Mouse (Mus musculus) cerebellum, adult 8-10 months (tissue): Measurements from ENCODE around the gene Stkld1.
A peak's percentile ranks its signal among the peaks of the same experiment; 100 is the strongest.

ENCODE experiments used
- DNase-seq: peaks from one replicate; pipeline ENCODE4 v3.0.0; 2022

The Stkld1 gene

GRCm38 (mm10) chr2:26963923-26964723 is 30.3 kb downstream of the Stkld1 start, which contains the start of gene Rexo4:
Gene Rexo4 (minus strand): TSS chr2:26964386.
- peak; percentile 96 for DNase-seq

- DNase-seq, result no peak
These were observed 31.0 kb downstream of the Stkld1 start for GRCm38 (mm10) chr2:26964724-26965370.

- no peak for DNase-seq
These were observed 33.4 kb downstream of the Stkld1 start for GRCm38 (mm10) chr2:26967262-26967661.

GRCm38 (mm10) chr2:26973116-26973515 is 39.3 kb downstream of the Stkld1 start, which contains the start of gene Adamts13:
Gene Adamts13 (plus strand): TSS chr2:26973416.
- DNase-seq, result no peak

- DNase-seq, result no peak
These were observed 40.1 kb downstream of the Stkld1 start for GRCm38 (mm10) chr2:26973960-26974359.

- no peak for DNase-seq
These were observed 46.5 kb downstream of the Stkld1 start for GRCm38 (mm10) chr2:26980361-26980760.

GRCm38 (mm10) chr2:26984179-26984578 is 50.3 kb downstream of the Stkld1 start:
- DNase-seq, result no peak

GRCm38 (mm10) chr2:26984640-26985039 is 50.8 kb downstream of the Stkld1 start:
- no peak for DNase-seq

GRCm38 (mm10) chr2:26993936-26994335 is 60.1 kb downstream of the Stkld1 start:
- DNase-seq, result no peak

GRCm38 (mm10) chr2:26997498-26997897 is 63.7 kb downstream of the Stkld1 start:
- DNase-seq, result no peak

GRCm38 (mm10) chr2:26997993-26998392 is 64.1 kb downstream of the Stkld1 start:
- no peak for DNase-seq
